Mouse (Mus musculus) embryonic facial prominence, embryonic 10.5 days (tissue): ENCODE results near the gene Gadd45gip1. TPM values are rescaled to one million over a fixed set of nuclear protein-coding genes. Genes with fewer than 3 reads are reported as not detected.
A peak's percentile ranks its signal among the peaks of the same experiment; 100 is the strongest.

Experiments
- DNase-seq: peaks from one replicate; pipeline ENCODE4 v3.0.0-alpha.2; 2017; ENCODE audit warnings: low spot score
- H3K27ac ChIP-seq: fragments of 300-500 bp; sonication (generic); replicated peaks from 2 replicates; pipeline ENCODE4 v1.5.1; 2016; ENCODE audit warnings: mild to moderate bottlenecking
- H3K27me3 ChIP-seq: fragments of 300-500 bp; sonication (generic); replicated peaks from 2 replicates; pipeline ENCODE4 v1.6.1; 2016; ENCODE audit warnings: low read depth, mild to moderate bottlenecking; ENCODE audit not compliant: poor library complexity, severe bottlenecking
- H3K36me3 ChIP-seq: fragments of 300-500 bp; sonication (generic); replicated peaks from 2 replicates; pipeline ENCODE4 v1.6.1; 2016; ENCODE audit warnings: mild to moderate bottlenecking, moderate library complexity
- H3K4me1 ChIP-seq: fragments of 300-500 bp; sonication (generic); 2 replicates; pipeline ENCODE4 v1.6.1; 2016
- H3K4me3 ChIP-seq: fragments of 300-500 bp; sonication (generic); 2 replicates; pipeline ENCODE4 v1.5.1; 2016; ENCODE audit warnings: mild to moderate bottlenecking, moderate library complexity
- H3K9me3 ChIP-seq: fragments of 300-500 bp; sonication (generic); 2 replicates; pipeline ENCODE4 v1.6.1; 2016; ENCODE audit warnings: mild to moderate bottlenecking
- WGBS: fragments of 180-500 bp; shearing (Covaris S2); methylation state at CpG from one replicate; pipeline ENCODE4 v1.1.7; 2016; 5-methylcytosine and 5-hydroxymethylcytosine counted together
- microRNA-seq: library from miRNA; unstranded; fragments of <30 nt; microRNA quantifications from one replicate; pipeline ENCODE4, GENCODE M21; 2017
- polyA plus RNA-seq: library from polyadenylated mRNA; unstranded; fragments of >200 nt; fragmentation: Nextera tagmentation; extraction: Ambion mirVana; gene quantifications from 2 replicates; pipeline ENCODE4 v1.2.1, GENCODE M21; 2016

The Gadd45gip1 gene
- polyA plus RNA-seq, 1 experiment from 2014 or later = 45.2 TPM

DNA sequence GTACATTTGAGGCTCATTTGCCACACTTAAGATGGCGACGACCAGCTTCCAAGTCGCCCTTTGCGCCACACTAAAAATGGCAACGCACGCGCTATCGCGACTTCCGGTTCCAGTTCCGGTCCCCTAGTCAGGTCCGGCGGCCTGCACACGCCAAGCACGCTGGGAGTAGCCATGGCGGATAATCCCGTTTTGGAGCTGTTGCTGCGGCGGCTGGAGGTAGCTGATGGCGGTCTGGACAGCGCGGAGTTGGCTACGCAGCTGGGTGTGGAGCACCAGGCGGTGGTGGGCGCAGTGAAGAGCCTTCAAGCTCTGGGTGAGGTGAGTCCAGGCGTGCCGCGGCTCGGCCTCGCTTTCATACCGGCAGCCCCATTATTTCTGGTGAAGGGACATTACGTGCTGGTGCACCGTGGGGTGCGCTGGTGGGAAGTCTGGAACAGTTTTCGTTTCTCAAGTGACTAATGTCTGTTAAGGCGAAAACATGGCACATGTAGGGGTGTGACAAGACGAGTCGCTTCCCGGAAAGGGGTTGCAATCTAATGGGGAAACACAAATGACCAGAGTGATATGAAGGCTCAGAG lies 25.6 kb downstream of the Gadd45gip1 start, which contains the start of gene Farsa:
Gene Farsa, plus strand, starts transcription at position 126 of the 578 bp plus-strand sequence.
- Histone ChIP-seq H3K4me1 (peaks cover 13% of the 10 kb centered on the region), H3K27ac (peak within 1 kb of the TSS; percentile 92), H3K27me3 (0 out of 2 replicates have a peak, but pooled peaks cover 5% of the 10 kb centered on the region), H3K9me3 (no peaks in the 10 kb centered on the region), H3K36me3 (peaks cover 35% of the 10 kb centered on the region), H3K4me3 (peak within 1 kb of the TSS; percentile 97)
- peak; percentile 95 for DNase-seq
- under 1% methylated on average over 39 of the region's 39 CpGs for WGBS

DNA sequence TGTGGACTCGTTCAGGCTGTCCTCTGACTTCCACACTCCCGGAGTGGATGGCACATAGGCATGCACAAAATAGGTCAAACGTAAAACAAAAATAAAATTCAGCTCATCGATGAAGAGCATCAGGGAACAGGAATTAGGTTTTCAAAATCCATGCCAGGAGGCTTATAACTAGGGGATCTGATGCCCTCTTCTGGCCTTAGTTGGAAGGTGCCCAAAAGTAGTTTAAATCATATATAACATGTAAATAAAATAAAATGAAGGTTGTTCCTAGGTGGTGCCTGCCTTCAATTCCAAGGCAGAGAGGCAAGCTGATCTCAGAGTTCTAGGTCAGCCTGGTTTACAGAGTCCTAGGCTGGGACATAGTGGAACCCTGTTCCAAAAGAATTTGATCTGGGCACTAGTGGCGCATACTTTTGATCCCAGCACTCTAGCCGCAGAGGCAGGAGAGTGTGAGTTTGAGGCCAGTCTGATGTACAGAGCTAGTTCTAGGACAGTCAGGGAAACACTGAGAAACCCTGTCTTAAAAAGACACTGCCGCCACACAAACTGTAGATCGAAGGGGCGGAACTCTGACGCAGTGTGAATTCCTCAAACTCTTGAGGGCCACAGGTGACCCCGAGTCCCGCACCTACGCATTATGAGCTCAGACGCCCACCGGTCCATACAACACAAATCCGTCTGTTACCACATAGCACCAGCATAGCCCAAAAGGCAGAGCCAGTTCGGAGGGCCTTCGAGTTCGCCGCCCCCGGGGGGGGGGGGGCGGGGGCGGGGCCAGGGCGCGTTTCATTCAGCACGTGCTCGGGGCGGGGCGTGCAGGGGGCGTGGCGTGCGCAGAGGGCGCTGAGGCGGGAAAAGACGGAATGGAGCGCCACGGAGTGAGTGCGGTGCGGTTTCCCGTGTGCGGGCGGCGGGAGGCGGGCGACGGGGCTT lies 40.3 kb downstream of the Gadd45gip1 start, which contains the start of gene Syce2:
Gene Syce2, plus strand, starts transcription at position 736 of the 933 bp plus-strand sequence.
- Histone ChIP-seq H3K27me3 (peaks cover 14% of the 10 kb centered on the region), H3K4me1 (peaks cover 16% of the 10 kb centered on the region), H3K36me3 (peaks cover 39% of the 10 kb centered on the region), H3K4me3 (peak within 1 kb of the TSS; percentile 57), H3K27ac (peak within 1 kb of the TSS; percentile 74), H3K9me3 (no peaks in the 10 kb centered on the region)
- DNase-seq = peak; percentile 86
- WGBS = 16% methylated on average over 46 of the region's 46 CpGs

DNA sequence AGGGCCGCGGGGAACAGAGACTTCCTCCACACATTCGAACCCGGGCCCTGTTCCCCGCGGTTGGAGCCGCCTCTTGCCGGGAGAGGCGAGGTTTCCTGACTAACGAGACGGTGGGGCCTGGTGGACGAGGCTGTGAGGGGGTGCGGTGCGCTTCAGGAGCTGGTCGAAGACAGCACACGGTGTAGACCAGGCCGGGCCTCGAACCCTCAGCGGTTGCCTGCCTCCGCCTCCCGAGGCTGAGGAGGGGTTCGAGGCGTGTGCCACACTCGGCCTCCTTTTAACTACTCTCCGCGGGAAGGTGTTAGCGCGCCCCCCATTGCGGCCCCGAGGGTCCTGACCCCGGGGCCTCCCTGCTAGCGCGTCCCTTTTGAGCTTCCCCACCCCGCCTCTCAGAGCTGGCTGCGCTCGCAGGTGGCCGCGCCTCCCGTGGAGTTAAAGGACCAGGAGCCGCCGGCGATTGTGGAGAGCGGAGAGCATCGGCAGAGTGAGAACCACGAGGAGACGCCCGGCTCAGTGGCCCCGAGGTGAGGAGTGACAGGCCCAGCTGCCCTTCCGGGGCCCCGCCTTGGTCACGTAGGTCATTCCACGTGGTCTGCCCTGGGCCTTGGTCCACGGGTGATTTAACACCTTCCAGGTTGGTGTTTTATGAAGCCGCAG lies 41.1 kb downstream of the Gadd45gip1 start:
- Histone ChIP-seq H3K9me3 (no peaks in the 10 kb centered on the region), H3K36me3 (peaks cover 33% of the 10 kb centered on the region), H3K27ac (peak overlapping the region; percentile 74), H3K4me3 (peak overlapping the region; percentile 57), H3K4me1 (peaks cover 16% of the 10 kb centered on the region), H3K27me3 (peaks cover 14% of the 10 kb centered on the region)
- 4% methylated on average over 54 of the region's 54 CpGs for WGBS
- DNase-seq = peak; percentile 66

DNA sequence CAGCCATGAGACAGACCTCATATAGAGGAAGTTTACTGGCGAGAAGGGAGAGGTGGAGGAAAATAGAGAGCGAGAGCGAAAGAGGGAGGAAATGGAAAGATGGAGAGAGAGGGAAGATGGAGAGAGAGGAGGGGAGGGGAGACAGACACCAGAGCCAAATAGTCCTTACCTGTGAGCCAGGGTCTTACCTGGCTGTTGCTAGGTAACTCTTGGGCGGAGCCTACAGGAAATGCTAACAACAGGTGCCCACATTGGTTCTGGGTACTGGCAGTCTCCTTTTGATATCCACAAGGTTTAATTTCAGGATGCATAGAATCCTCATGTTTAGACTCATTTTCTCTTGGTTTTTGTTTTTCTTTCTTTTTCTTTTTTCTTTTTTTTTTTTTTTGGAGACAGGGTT lies 41.7 kb downstream of the Gadd45gip1 start:
- Histone ChIP-seq H3K4me1 (peaks cover 16% of the 10 kb centered on the region), H3K27ac (no peak overlapping the region), H3K9me3 (no peaks in the 10 kb centered on the region), H3K36me3 (peaks cover 31% of the 10 kb centered on the region), H3K4me3 (peak overlapping the region; percentile 57), H3K27me3 (peaks cover 14% of the 10 kb centered on the region)
- 69% methylated on average over 4 of the region's 4 CpGs for WGBS
- DNase-seq = no peak

DNA sequence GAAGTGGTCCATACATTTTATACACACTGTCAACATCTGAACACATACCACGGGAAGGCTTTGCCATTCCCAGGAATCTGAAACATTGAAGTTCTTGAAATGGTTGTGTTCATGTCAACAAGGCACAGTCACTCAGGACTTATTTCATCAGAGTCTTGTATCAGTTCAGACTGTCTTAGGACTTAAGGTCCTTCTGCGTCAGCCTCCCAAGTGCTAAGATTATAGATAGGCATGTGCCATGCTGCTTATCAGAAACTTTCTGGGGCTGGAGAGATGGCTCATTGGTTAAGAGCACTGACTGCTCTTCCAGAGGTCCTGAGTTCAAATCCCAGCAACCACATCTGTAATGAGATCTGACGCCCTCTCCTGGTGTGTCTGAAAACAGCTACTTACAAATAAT lies 43.0 kb downstream of the Gadd45gip1 start:
- Histone ChIP-seq H3K4me3 (no peak overlapping the region), H3K36me3 (peaks cover 18% of the 10 kb centered on the region), H3K4me1 (peaks cover 16% of the 10 kb centered on the region), H3K27me3 (peaks cover 14% of the 10 kb centered on the region), H3K27ac (no peak overlapping the region), H3K9me3 (no peaks in the 10 kb centered on the region)
- WGBS = 92% methylated on average over 3 of the region's 3 CpGs
- DNase-seq = no peak

DNA sequence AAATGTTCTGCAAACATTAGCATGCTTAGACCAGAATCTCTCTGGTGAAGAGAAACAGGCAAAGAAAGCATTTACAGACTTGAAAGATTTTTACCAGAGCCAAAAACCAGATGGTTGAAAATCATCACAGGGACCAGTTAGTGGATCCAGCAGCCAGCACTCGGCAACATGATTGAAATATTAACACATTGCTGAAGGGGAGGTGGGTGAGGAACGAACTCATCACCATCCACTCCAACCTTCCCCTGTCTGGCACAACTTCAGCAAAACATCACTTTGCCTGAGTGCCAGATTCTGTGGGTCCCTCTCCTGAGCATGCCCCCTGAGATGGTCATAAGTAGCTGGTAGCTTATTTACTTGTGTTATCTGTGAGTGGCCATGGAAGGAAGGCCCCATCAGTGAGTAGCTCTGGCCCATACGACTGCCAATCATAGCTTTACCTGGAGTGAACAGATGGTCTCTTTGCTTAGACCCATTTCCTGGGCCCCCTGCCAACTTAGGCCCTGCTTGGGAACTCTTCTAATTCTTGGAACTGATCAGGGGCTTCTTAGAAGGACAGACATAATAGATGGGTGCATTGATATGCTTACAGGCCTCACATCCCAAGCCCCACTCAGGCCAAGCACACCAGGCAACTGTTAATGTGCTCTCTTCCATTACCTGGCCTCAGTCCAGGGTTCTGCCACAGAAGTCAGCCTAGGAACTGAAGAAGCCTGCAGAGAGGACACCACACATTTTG lies 46.1 kb downstream of the Gadd45gip1 start:
- H3K4me1 ChIP-seq = peaks cover 7% of the 10 kb centered on the region
- H3K9me3 ChIP-seq = no peaks in the 10 kb centered on the region
- no peak for DNase-seq
- peaks cover 8% of the 10 kb centered on the region for H3K36me3 ChIP-seq
- no peak overlapping the region for H3K4me3 ChIP-seq
- WGBS = 91% methylated on average over 3 of the region's 3 CpGs
- H3K27ac ChIP-seq = no peak overlapping the region
- H3K27me3 ChIP-seq = peaks cover 11% of the 10 kb centered on the region

DNA sequence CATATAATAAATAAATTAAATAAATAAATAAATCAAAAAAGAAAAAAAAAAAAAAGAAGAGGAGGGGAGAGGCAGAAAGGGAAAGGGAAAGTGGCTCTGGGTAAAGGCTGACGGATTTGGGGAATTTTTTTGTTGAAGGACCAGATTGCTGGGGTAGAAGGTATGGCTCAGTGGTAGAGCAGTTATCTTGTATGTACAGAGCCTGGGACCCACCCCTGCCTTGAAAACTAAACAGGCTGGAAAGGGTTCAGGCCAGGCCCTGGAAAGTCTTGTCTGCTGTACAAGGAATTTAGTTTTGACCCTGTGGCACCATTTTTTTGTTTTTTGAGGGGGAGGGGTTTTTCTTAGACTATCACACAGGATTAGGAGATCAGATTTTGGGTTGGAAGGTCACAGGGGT lies 47.6 kb downstream of the Gadd45gip1 start:
- no peaks in the 10 kb centered on the region for H3K4me1 ChIP-seq
- H3K27ac ChIP-seq = no peak overlapping the region
- H3K9me3 ChIP-seq = no peaks in the 10 kb centered on the region
- peaks cover 11% of the 10 kb centered on the region for H3K36me3 ChIP-seq
- H3K27me3 ChIP-seq = no peaks in the 10 kb centered on the region
- DNase-seq = no peak
- WGBS = 78% methylated on average over 1 of the region's 1 CpGs
- no peak overlapping the region for H3K4me3 ChIP-seq

DNA sequence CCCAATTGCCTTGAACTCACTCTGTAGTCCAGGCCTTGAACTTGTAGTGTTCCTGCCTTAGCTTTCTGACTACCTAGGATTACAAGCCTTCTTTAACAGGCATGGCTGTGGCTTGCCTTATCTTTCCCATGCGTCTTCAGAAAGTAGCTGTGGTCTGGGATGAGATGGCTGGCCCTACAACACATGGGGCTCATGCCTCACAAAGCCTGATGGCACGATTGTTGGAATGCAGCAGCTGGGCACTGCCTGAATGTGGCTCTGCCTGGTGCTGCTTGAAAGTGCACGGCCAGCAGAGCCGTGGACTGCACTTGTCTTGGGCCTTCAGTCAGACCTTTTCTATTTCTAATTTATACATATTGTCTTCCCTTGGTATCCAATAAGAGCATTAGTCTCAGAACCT lies 53.4 kb downstream of the Gadd45gip1 start:
- H3K4me3 ChIP-seq = no peak overlapping the region
- peaks cover 58% of the 10 kb centered on the region for H3K36me3 ChIP-seq
- no peaks in the 10 kb centered on the region for H3K4me1 ChIP-seq
- H3K27me3 ChIP-seq = no peaks in the 10 kb centered on the region
- no peak for DNase-seq
- WGBS = 89% methylated on average over 4 of the region's 4 CpGs
- H3K27ac ChIP-seq = no peak overlapping the region
- H3K9me3 ChIP-seq = no peaks in the 10 kb centered on the region

Small RNAs within 50 kb of the gene (microRNA-seq; reads per million reads assigned to microRNA genes)
- 4.3 reads per million, percentile 10 among the genes with 10 or more reads in this experiment for gene Mir7069

Other genes with a start within 250 kb of the Gadd45gip1 start
- 140 and 148 TPM in 2 replicates for gene Ier2, start 168.7 kb upstream of the Gadd45gip1 start, polyA plus RNA-seq
- 69.1 and 71.2 TPM in 2 replicates for gene Trmt1, start 145.2 kb upstream of the Gadd45gip1 start, polyA plus RNA-seq
- 30.4 and 30.8 TPM in 2 replicates for gene Nacc1, start 143.7 kb upstream of the Gadd45gip1 start, polyA plus RNA-seq
- gene Lyl1, start 130.1 kb upstream of the Gadd45gip1 start, polyA plus RNA-seq = 4.3 and 5.5 TPM in 2 replicates
- gene G430095P16Rik, start 108.5 kb upstream of the Gadd45gip1 start, polyA plus RNA-seq = 1.6 and 3.6 TPM in 2 replicates
- gene Nfix, start 31.2 kb upstream of the Gadd45gip1 start, polyA plus RNA-seq = 0.29 and 0.77 TPM in 2 replicates
- gene Dand5, start 8.7 kb upstream of the Gadd45gip1 start, polyA plus RNA-seq = 2.8 and 3.0 TPM in 2 replicates
- 112 and 122 TPM in 2 replicates for gene Rad23a, start 9.1 kb downstream of the Gadd45gip1 start, polyA plus RNA-seq
- gene Calr, start 15.4 kb downstream of the Gadd45gip1 start, polyA plus RNA-seq = 758 and 801 TPM in 2 replicates
- gene Farsa, start 25.5 kb downstream of the Gadd45gip1 start, polyA plus RNA-seq = 133 and 138 TPM in 2 replicates
- gene Syce2, start 40.6 kb downstream of the Gadd45gip1 start, polyA plus RNA-seq = 77.8 and 83.7 TPM in 2 replicates
- 49.6 and 51.8 TPM in 2 replicates for gene Gcdh, start 62.4 kb downstream of the Gadd45gip1 start, polyA plus RNA-seq
- gene Klf1, start 70.4 kb downstream of the Gadd45gip1 start, polyA plus RNA-seq = 14.5 and 15.6 TPM in 2 replicates
- gene Dnase2a, start 77.0 kb downstream of the Gadd45gip1 start, polyA plus RNA-seq = 6.1 and 10.1 TPM in 2 replicates
- gene Mast1, start 105.8 kb downstream of the Gadd45gip1 start, polyA plus RNA-seq = 2.3 and 3.4 TPM in 2 replicates
- 0.36 and 0.91 TPM in 2 replicates for gene Rtbdn, start 115.5 kb downstream of the Gadd45gip1 start, polyA plus RNA-seq
- not detected in 2 replicates for gene Gm49661, start 137.9 kb downstream of the Gadd45gip1 start, polyA plus RNA-seq
- gene Prdx2, start 138.1 kb downstream of the Gadd45gip1 start, polyA plus RNA-seq = 1,193 and 1,272 TPM in 2 replicates
- gene Rnaseh2a, start 138.2 kb downstream of the Gadd45gip1 start, polyA plus RNA-seq = 147 and 148 TPM in 2 replicates
- 6.6 and 6.7 TPM in 2 replicates for gene Junb, start 147.2 kb downstream of the Gadd45gip1 start, polyA plus RNA-seq
- 19.5 and 20.0 TPM in 2 replicates for gene Hook2, start 159.1 kb downstream of the Gadd45gip1 start, polyA plus RNA-seq
- 0.08 TPM in 1 of 2 replicates, not detected in the other for gene Best2, start 183.0 kb downstream of the Gadd45gip1 start, polyA plus RNA-seq
- 157 TPM in 2 replicates for gene Asna1, start 193.8 kb downstream of the Gadd45gip1 start, polyA plus RNA-seq
- 154 and 157 TPM in 2 replicates for gene Trir, start 195.3 kb downstream of the Gadd45gip1 start, polyA plus RNA-seq
- gene Tnpo2, start 205.4 kb downstream of the Gadd45gip1 start, polyA plus RNA-seq = 31.2 and 31.5 TPM in 2 replicates
- 21.4 and 25.1 TPM in 2 replicates for gene Fbxw9, start 228.5 kb downstream of the Gadd45gip1 start, polyA plus RNA-seq
- not detected in 2 replicates for gene Gm5741, start 236.5 kb downstream of the Gadd45gip1 start, polyA plus RNA-seq
- 70.5 and 74.5 TPM in 2 replicates for gene Dhps, start 240.2 kb downstream of the Gadd45gip1 start, polyA plus RNA-seq
- 126 and 127 TPM in 2 replicates for gene Wdr83os, start 249.2 kb downstream of the Gadd45gip1 start, polyA plus RNA-seq
- gene Wdr83, start 249.8 kb downstream of the Gadd45gip1 start, polyA plus RNA-seq = 64.3 and 65.8 TPM in 2 replicates